In the genomic region with DNA sequence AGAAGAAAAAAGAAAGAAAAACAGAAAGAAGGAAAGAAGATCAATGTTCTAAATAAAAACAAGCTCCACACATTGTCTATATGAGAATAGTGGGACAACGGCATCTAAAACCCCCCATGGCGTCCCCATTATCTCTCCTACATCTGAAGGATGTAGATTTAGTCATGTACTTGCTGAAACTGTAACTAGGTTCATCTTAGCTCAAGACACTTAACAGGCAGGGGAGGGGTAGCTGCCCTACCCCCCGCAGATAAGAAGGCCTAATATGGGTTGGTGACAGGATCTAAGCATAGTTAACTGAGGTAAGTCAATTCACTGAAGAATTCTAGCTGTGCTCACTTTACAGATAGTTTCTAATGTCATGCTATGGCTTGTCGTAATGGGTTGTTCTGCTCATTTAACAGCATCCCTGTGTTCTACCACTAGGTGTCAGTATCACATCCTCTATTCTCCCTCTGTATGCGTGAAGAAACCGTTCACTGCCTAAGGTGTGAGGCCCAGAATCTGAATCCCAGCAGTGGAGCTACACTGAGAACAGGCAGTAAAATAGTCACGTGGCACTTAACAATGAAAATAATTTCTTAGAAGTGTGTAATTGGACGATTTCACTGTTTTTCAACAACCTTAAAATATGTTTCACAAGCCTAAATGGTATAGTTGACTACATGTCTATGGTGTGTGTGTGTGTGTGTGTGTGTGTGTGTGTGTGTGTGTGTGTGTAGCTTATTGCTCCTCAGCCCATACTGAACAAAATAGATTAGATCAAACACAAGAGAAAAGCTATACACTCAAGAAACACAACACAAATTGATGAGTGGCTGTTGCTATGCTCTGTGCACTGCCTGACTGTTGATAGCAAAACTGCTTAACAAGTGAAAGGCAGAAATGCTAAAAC, we compare ENCODE assay signal across 8 mouse cellular contexts. TPM values are rescaled to one million over a fixed set of nuclear protein-coding genes. Genes with fewer than 3 reads are reported as not detected.
DNase-seq lines count a peak whose midpoint lies in the region; ATAC-seq and TF ChIP-seq lines count a peak whose summit lies in the region.

No protein-coding gene starts in this region.

- intact Hi-C loops in left cerebral cortex, adult 2 months (cut with DNase I): loop anchor here (2.0 kb wide), 1 partner anchor 185 kb away; no protein-coding TSS in a partner anchor

- TF ChIP-seq CTCF in left cerebral cortex, adult 2 months (IDR thresholded peaks at IDR 0.05): peak; percentile 87

- no peaks in the 10 kb centered on the region for H3K36me3 ChIP-seq in embryonic facial prominence, embryonic 14.5 days (ENCODE audit: control insufficient read depth, insufficient read depth, low read length)
- H3K36me3 ChIP-seq in hindbrain, embryonic 16.5 days (ENCODE audit: control insufficient read depth, insufficient read depth, low read length): no peaks in the 10 kb centered on the region
- H3K36me3 ChIP-seq in limb, embryonic 15.5 days: no peaks in the 10 kb centered on the region

- H3K9ac ChIP-seq in embryonic facial prominence, embryonic 14.5 days (ENCODE audit: low read depth, low read length): no peak overlapping the region
- no peak overlapping the region for H3K9ac ChIP-seq in hindbrain, embryonic 16.5 days (ENCODE audit: low read depth, low read length)
- no peak overlapping the region for H3K9ac ChIP-seq in limb, embryonic 15.5 days

- H3K27me3 ChIP-seq in embryonic facial prominence, embryonic 14.5 days (replicated peaks; ENCODE audit: control insufficient read depth, insufficient read depth, low read length): no peaks in the 10 kb centered on the region
- no peaks in the 10 kb centered on the region for H3K27me3 ChIP-seq in hindbrain, embryonic 16.5 days (replicated peaks; ENCODE audit: control insufficient read depth, insufficient read depth, low read length)
- H3K27me3 ChIP-seq in limb, embryonic 15.5 days: no peaks in the 10 kb centered on the region

- H3K27ac ChIP-seq in left cerebral cortex, adult 2 months: no peak overlapping the region
- H3K27ac ChIP-seq in embryonic facial prominence, embryonic 14.5 days (replicated peaks; ENCODE audit: low read depth, low read length): no peak overlapping the region
- H3K27ac ChIP-seq in hindbrain, embryonic 16.5 days (ENCODE audit: low read depth, low read length): no peak overlapping the region
- no peak overlapping the region for H3K27ac ChIP-seq in limb, embryonic 15.5 days

- no peaks in the 10 kb centered on the region for H3K4me1 ChIP-seq in embryonic facial prominence, embryonic 14.5 days (ENCODE audit: control insufficient read depth, insufficient read depth, low read length)
- no peaks in the 10 kb centered on the region for H3K4me1 ChIP-seq in hindbrain, embryonic 16.5 days (ENCODE audit: control insufficient read depth, insufficient read depth, low read depth, low read length)
- H3K4me1 ChIP-seq in limb, embryonic 15.5 days: no peaks in the 10 kb centered on the region

- peak; percentile 23 to 25 for DNase-seq in left cerebral cortex, adult 2 months (ENCODE audit: extremely low spot score in 1 of 2, low spot score in 2 of 2)
- DNase-seq in left cerebral cortex, adult 8-10 months (ENCODE audit: low spot score in 2 of 2): no peak
- DNase-seq in T-cell, adult 2 months (ENCODE audit: low spot score): peak; percentile 73
- peak; percentile 79 for DNase-seq in embryonic facial prominence, embryonic 14.5 days (ENCODE audit: low spot score)
- peak; percentile 89 for DNase-seq in naive thymus-derived CD4-positive, alpha-beta T cell, adult 2 months (ENCODE audit: low read depth)
- DNase-seq in urinary bladder, postnatal 25 days (ENCODE audit: low spot score): no peak

- 18% methylated on average over 8 of the region's 8 CpGs for WGBS in embryonic facial prominence, embryonic 14.5 days
- WGBS in hindbrain, embryonic 16.5 days: 15% methylated on average over 8 of the region's 8 CpGs
- WGBS in limb, embryonic 15.5 days: 14% methylated on average over 8 of the region's 8 CpGs

- H3K9me3 ChIP-seq in embryonic facial prominence, embryonic 14.5 days (ENCODE audit: control insufficient read depth, low read length): no peaks in the 10 kb centered on the region
- H3K9me3 ChIP-seq in hindbrain, embryonic 16.5 days (ENCODE audit: control insufficient read depth, low read length): no peaks in the 10 kb centered on the region
- no peaks in the 10 kb centered on the region for H3K9me3 ChIP-seq in limb, embryonic 15.5 days

- peak; percentile 77; the same call in 1 of the 2 replicates for ATAC-seq in embryonic facial prominence, embryonic 14.5 days (ENCODE audit: low read depth)
- peak; percentile 97 for ATAC-seq in hindbrain, embryonic 16.5 days
- 0 out of 2 replicates have a peak, but pooled peaks have one; percentile 52 for ATAC-seq in limb, embryonic 15.5 days (ENCODE audit: insufficient number of reproducible peaks, low FRiP score, low TSS enrichment, low read depth)

- no peak overlapping the region for H3K4me2 ChIP-seq in embryonic facial prominence, embryonic 14.5 days (ENCODE audit: low read depth, low read length)
- no peak overlapping the region for H3K4me2 ChIP-seq in hindbrain, embryonic 16.5 days (ENCODE audit: low read length)
- H3K4me2 ChIP-seq in limb, embryonic 15.5 days: no peak overlapping the region

- no peak overlapping the region for H3K4me3 ChIP-seq in left cerebral cortex, adult 2 months
- no peak overlapping the region for H3K4me3 ChIP-seq in embryonic facial prominence, embryonic 14.5 days (ENCODE audit: low read depth, low read length)
- no peak overlapping the region for H3K4me3 ChIP-seq in hindbrain, embryonic 16.5 days (ENCODE audit: low read length)
- no peak overlapping the region for H3K4me3 ChIP-seq in limb, embryonic 15.5 days

RNA-seq across cellular contexts. Expression of a gene that starts 23.7 kb away (rescaled TPM):
- total RNA-seq in left cerebral cortex, adult 2 months (2021): 1 to 10 TPM; 1.9 to 2.1 TPM
- 10 to 100 TPM in 1 of 4 experiments, 1 to 10 TPM in 3; 2.5 to 12.7 (median 5.4) TPM for total RNA-seq in left cerebral cortex, adult 8-10 months (2022)
- polyA plus RNA-seq in embryonic facial prominence, embryonic 14.5 days (2014; fragmentation: Nextera tagmentation; extraction: Ambion mirVana): 2.6 and 3.0 TPM in 2 replicates
- polyA plus RNA-seq in hindbrain, embryonic 16.5 days (2015; fragmentation: Nextera tagmentation; extraction: Ambion mirVana): 1.1 and 1.3 TPM in 2 replicates
- polyA plus RNA-seq in limb, embryonic 15.5 days (2015; fragmentation: Nextera tagmentation; extraction: Ambion mirVana): 1.7 and 2.0 TPM in 2 replicates

RNA-seq across cellular contexts. Expression of a gene that starts 48.9 kb away (rescaled TPM):
- total RNA-seq in left cerebral cortex, adult 2 months (2021): under 1 TPM; 0.52 to 0.68 TPM
- under 1 TPM; 0.18 to 0.63 (median 0.35) TPM for total RNA-seq in left cerebral cortex, adult 8-10 months (2022)
- 0.07 and 0.17 TPM in 2 replicates for polyA plus RNA-seq in embryonic facial prominence, embryonic 14.5 days (2014; fragmentation: Nextera tagmentation; extraction: Ambion mirVana)
- polyA plus RNA-seq in hindbrain, embryonic 16.5 days (2015; fragmentation: Nextera tagmentation; extraction: Ambion mirVana): 0.19 and 0.28 TPM in 2 replicates
- polyA plus RNA-seq in limb, embryonic 15.5 days (2015; fragmentation: Nextera tagmentation; extraction: Ambion mirVana): 0.07 and 0.19 TPM in 2 replicates

Comparison
In these comparisons a context has a peak if more than half of its experiments do, and no peak if none do; other contexts are left out.
1. DNase-seq: peak in left cerebral cortex, adult 2 months (2 of 2), T-cell, adult 2 months (single experiment), embryonic facial prominence, embryonic 14.5 days (single experiment) and naive thymus-derived CD4-positive, alpha-beta T cell, adult 2 months (single experiment); none in left cerebral cortex, adult 8-10 months (0 of 2) and urinary bladder, postnatal 25 days (single experiment).
2. Peak in every context shown above with its lines, with median percentiles within 50 percentile points of each other: ATAC-seq.